Mouse (Mus musculus): ENCODE results near the gene Homer3.

Gene Homer3

DNA sequence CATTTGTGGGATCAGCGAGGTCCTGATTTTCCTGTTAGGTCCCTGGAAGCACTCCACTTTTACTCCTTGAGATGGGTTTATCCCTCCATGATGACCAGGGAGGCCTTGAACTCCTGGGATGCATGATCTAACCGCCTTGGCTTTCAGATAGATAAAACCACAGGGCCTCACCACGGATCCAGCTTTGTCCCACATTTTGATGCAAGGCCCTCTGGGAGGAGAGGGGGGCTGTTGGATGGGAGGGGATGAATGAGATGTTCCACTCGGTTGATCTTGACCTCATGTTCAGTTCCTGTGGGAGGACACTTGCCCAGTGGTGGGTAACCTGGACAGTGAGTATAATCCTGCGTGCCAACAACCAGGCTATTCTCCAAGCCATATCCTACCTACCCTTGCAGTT, 1.8 kb downstream of the Homer3 start:
- no peak for DNase-seq (ENCODE audit: low spot score in 2 of 2)

DNA sequence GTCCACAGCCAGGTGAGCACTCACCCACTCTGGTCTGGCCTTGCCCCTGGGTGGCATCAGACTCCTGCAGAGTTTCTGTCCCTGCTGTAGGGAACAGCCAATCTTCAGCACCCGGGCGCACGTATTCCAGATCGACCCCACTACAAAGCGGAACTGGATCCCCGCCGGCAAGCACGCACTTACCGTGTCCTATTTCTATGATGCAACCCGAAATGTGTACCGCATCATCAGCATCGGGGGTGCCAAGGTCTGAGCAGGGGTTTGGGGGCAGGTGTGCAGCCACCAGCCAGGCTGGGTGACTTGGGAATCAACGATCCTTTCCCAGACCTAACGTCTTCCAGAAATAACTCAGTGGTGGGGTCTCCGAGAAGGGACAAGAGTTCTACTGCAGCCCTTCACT, 2.7 kb downstream of the Homer3 start:
- no peak for DNase-seq (ENCODE audit: low spot score in 2 of 2)

DNA sequence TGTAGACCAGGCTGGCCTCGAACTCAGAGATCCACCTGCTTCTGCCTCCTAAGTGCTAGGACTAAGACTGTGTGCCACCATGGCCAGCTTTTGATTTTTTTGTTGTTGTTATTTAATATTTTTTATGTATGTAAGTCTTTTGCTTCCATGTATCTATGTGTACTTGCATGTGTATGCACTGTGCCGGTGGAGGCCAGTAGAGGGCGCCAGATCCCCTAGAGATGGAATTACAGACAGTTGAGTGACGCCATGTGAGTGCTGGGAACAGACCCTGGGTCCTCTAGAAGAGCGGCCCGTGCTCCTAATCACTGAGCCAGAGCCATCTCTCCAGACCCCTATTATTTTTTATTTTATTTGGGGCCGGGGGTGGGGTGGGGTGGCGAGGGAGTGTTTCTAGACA, 4.1 kb downstream of the Homer3 start:
- no peak for DNase-seq (ENCODE audit: low spot score in 2 of 2)

DNA sequence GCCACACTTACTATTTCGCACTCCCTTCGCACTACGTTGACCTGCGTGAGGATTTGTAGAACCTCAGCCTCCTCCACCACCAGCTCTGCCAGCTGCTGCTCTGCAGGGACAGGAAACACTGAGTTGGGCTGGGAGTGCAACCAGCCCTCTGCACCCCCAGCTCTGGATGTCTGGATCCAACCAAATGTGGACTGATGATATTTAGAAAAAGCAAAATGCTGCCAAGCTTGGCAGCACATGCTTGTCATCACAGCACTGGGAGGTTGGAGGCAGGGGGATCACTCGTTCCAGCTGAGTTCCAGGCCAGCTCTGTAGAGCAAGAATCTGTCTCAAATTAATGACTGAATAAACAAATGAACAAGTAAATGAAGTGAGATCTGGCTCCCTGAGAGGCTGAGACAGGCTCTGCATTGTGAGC, 11.4 kb downstream of the Homer3 start:
- DNase-seq (ENCODE audit: low spot score in 2 of 2) = no peak

DNA sequence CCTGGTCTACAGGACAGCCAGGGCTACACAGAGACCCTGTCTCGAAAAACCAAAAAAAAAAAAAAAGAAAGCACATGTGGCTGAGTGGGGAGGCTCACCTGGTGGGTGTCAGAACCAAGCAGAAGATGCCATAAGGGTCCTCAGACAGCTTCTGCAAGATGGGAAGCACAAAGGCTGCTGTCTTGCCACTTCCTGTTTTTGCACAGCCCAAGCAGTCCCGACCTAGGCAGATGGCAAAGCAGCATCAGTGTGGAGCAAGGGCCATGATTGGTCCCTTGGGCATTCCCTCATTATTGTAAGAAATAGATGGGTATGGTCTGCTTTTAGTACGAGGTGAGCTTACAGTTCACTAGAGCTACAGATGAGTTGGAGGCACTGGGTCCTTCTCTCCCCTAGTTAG, 18.3 kb downstream of the Homer3 start:
- no peak for DNase-seq (ENCODE audit: low spot score in 2 of 2)

DNA sequence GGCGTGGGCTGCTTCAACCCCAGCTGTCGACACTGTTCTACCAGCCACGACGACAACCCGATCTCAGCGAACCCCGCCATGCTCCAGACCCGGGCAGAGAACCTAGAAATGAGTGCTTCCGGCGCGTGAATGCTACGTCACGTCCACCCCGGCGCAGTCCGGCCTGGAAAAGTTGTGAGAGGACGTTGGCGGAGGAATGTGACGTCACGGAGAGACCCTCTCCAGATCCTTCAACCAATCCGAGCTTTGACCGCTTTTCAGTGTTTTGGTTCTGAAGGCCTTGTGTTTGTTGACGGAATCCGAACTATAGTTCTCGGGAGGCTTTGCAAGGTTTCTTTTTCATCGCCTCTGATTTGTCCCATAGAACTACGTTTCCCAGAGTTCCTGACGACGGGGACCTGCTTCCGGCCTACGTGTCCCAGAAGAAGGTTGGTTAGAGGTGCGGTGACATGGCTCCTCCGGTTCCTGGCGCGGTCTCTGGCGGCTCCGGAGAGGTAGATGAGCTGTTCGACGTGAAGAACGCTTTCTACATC, 19.8 kb downstream of the Homer3 start, which contains the start of the genes Ddx49 and Cope:
Gene Ddx49, minus strand, starts transcription at position 132 of the 533 bp plus-strand sequence.
Gene Cope, plus strand, starts transcription at position 161 of the 533 bp plus-strand sequence.
- peak; percentile 88 to 94 for DNase-seq (ENCODE audit: low spot score in 2 of 2)

DNA sequence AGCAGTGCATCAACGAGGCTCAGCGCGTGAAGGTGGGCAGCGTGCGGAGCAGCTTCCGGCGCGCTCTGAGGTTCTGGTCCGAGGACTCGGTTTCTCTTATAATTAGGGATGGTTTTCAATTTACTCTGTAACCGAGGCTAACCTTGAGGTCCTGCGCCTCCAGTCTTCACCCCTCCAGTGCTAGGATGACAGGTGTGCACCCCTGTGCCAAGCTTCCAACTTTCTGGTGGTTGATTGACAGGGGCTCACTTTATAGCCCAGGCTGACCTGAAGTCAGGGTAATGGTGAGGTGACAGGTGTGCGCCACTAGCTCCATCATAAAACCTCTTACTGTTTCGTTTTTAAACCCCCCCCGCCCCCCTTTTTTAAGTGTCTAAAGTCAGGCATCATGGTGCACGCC, 20.3 kb downstream of the Homer3 start:
- no peak for DNase-seq (ENCODE audit: low spot score in 2 of 2)

DNA sequence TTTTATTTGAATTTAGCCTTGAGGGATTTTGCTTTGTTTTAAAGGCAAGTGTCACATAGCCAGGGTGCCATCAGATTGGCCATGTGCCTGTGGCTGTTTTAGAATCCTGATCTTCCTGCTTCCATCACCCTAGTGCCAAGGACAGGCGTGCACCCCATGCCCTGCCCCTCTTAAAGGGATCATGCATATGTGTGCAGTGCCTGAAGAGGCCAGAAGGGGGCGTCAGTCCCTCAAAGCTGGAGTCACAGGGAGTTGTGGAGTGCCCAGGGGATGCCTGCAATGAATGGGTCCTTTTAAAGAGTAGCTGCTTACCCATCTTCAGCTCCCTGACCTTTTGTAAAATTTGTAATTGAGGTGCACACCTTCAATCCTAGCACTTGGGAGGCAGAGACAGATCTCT, 26.7 kb downstream of the Homer3 start:
- no peak for DNase-seq (ENCODE audit: low spot score in 2 of 2)

DNA sequence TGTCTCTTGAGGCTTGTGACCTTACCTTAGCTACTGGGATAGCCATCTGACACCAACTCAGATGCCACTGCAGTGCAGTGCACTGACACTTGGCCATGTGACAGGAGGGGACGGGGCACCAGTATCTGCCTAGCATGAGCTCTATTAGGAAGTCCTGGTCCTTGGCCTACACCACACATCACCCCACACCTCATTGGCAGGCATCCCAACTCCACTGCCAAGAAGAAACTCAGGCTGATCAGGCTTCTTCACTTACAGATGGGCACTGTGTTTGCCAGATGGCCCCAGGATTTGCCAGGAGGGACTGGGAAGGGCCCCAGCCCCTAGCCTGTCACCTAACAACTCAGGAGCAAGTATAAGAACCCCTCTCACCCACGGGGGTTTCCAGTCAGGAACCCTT, 30.8 kb downstream of the Homer3 start:
- no peak for DNase-seq (ENCODE audit: low spot score in 2 of 2)

DNA sequence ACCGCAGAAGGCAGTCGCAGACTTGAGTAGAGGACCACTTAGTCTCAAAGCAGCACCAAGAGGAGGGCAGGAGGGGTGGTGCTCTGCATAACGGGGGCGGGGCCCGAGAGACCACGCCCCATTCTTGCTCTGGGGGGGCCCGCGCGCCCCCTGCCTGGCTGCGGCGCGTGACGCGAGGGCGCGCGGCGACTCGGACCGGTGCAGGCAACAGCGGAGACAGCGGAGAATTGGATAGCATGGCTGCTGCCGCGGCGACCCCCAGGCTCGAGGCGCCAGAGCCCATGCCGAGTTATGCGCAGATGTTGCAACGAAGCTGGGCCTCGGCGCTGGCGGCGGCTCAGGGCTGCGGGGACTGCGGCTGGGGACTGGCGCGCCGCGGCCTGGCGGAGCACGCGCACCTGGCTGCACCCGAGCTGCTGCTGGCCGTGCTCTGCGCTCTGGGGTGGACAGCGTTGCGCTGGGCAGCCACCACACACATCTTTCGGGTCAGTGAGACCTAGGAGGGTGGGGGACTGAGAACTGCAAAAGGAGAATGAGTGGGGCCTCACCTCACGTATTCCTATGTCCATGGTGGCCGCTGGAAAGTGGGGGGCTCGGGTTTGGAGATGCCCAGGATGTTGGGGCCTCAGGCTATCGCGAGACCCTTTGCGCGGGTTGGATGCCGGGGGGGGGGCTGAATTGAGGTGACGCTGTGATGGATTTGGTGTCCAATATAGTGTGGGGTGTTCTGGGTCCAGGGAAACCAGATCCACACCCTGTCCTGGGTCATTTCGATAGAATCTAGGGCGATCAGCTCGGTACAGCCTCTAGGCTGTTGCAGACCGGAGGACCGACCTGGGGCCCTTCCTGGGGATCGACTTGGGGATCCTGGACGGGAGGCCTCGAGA, 33.2 kb downstream of the Homer3 start, which contains the start of gene Cers1:
Gene Cers1, plus strand, starts transcription at position 152 of the 887 bp plus-strand sequence.
- DNase-seq (ENCODE audit: low spot score in 2 of 2) = peak; percentile 68 to 82

DNA sequence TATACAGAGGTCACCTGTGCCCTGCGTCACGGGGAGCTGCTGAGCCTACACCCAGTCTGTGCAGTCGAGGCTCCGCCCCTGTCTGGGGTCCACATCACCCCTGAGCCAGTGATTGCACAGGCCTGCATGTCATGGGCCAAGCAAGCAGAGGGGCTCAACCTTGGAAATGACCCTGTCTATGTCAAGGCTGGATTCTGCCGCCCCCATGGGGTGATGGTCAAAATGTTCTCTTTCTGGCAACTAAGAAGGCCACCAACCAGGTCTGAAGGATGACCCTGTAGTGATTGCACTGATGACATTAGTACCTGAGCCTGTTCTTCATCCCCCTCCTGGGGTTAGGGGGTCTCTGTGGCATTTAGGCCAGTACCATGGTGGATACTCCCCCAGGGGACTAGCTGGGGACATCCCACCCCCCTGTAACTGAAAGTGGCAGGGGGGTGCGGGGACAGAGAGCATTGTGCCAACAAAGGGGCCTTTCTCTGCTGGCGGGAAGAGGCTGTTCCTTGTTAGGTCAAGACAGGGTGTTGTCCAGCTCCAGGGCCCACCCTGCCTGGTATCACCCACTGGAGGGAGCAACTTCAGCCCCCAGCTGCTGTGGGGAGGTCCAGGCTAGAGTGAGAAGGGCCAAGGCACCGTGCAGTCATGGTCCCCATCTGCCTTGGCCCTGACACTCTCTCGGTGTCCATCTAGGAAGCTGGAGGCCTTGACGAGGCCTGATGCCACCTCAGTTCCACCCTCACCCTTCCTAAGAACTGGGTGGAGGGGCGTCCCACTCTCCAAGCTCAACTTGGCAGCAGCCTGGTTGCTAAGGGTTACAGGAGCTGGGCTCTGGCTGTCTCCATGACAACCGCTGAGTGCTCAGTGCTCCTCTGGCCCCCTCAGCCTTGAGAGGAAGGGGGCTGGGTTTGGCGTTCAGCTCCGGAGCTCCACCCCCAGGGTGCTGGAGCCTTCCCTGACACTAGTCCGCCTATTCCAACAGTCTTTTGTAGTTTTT, 34.2 kb downstream of the Homer3 start:
- DNase-seq (ENCODE audit: low spot score in 2 of 2) = peak; percentile 89 to 93

DNA sequence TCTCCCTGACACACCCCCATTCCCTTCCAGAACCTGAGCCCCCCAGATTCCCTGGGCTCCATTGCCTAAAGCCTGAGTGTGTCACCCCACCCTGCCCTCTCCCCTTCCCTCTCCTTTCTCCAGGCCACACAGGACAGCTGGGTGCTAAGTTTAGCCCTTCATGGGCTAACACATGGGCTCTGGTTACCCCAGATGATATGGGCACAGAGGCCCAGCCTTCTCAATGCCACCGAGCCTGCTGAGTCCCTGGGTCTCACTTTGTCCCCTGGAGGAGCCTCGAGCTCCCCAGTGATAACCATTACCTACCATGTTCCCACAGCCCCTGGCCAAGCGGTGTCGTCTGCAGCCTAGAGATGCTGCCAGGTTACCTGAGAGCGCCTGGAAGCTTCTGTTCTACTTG, 35.2 kb downstream of the Homer3 start:
- DNase-seq (ENCODE audit: low spot score in 2 of 2) = no peak

DNA sequence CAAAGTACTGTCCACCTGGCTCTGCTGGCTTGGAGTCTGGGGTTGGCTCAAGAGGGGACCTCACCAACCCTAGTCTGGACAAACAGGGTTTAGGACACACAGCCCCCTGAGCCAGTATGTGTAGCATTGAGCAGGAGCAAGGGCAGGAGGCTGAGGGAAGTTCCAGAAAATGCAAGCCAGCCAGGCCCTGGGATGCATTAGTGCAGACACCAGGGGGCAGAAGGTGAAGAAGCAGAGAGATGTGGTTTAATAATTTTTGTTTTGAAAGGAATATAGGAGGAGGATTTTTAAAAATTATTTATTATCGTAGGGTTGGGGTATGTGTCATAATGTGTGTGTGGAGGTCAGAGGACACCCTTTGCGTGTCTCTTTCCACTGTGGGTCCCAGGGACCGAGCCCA, 41.1 kb downstream of the Homer3 start:
- DNase-seq (ENCODE audit: low spot score in 2 of 2) = no peak

DNA sequence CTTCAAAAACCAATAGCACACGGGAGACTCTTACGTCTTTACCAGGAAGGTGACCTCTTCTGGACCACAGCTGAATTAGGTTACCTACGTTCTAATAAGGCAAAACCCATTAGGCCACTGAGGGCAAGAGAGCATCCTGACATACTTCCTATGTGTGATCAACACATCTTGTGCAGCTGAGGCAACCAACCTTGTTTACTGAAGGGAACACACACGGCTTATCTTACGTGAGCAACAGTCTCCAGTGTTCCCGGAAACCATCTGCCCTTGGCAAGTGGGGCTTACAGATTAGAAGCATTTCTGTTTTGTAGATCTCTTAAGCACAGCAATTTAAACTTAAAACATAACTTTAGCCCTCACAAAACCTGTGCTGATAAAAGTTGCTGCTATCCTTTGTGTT, 44.9 kb downstream of the Homer3 start:
- DNase-seq (ENCODE audit: low spot score in 2 of 2) = no peak

DNA sequence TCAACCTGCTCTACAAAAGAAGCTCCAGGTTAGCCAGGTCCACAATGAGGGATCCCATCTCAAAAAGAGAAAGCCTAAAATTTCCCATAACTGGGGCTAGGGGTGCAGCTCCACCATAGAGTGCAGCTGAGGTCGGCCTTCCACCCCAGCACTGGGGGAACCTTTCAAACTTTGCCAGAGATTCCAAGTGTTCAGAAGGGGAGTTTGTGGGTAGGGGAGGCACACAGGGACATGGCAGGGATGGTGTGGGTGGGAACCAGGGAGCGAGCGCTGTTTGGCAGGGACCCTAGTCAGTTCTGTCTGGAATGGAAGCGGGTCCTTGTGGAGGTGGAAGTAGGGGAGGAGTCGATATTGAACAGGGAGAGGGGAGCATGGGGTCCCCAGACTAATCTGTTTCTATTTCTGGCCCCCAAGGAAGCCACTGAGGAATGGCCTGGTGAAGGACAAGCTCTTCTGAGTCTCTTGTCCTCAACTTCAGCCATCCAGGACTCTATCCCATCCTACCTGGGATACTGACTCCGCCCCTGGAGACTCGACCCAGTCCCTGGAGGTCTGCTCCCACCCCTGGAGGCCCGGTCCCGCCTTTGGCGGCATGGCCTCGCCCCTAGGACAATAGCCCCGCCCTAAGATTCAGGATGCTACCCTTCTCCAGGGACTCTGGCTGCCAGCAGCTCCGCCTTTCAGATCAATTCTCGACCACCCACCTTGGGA, 46.7 kb downstream of the Homer3 start, which contains the start of gene Gdf1:
Gene Gdf1, plus strand, starts transcription at position 694 of the 711 bp plus-strand sequence.
- DNase-seq (ENCODE audit: low spot score in 2 of 2) = no peak

DNA sequence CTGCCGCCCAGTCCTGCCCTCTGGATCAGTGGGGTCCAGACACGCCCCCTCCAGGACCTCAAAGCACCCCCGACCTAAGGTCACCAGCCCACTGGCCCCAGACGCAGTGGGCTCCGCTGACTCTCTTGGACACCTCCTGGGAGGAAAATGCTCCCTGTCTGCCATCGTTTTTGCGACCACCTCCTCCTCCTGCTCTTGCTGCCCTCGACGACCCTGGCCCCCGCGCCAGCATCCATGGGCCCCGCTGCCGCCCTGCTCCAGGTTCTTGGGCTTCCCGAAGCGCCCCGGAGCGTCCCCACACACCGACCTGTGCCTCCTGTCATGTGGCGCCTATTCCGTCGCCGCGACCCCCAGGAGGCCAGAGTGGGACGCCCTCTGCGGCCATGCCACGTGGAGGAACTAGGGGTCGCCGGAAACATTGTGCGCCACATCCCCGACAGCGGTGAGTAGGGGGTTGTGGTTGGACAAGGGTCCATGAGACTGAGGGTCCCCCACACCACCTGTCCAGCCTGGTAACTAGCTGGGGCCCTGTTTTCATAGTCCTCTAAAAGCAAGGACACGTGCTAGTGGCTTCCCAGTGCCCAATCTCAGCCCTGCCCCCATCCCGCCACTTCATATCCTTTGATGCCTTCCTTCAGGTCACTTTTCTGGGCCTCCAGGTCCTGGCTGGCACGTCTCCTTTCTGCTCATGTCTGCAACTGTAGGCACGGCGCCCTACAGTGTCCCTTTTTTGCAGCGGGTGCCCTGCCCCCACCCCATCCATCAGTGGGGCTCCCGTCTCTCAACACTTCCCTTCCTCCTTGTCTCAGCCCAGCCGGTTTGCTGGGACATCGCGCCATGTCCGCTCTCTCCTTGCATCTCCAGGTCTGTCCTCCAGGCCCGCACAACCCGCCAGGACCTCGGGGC, 47.5 kb downstream of the Homer3 start:
- DNase-seq (ENCODE audit: low spot score in 2 of 2) = no peak

DNA sequence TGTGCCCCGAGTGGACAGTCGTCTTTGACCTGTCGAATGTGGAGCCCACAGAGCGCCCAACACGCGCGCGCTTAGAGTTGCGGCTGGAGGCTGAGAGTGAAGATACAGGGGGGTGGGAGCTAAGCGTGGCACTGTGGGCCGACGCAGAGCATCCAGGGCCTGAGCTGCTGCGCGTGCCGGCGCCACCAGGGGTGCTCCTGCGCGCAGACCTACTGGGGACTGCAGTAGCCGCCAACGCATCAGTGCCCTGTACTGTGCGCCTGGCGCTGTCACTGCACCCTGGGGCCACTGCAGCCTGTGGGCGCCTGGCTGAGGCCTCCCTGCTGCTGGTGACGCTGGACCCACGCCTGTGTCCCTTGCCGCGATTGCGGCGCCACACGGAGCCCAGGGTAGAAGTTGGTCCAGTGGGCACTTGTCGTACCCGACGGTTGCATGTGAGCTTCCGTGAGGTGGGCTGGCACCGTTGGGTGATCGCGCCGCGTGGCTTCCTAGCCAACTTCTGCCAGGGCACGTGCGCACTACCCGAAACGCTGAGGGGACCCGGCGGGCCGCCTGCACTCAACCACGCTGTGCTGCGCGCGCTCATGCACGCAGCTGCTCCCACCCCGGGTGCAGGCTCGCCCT, 48.2 kb downstream of the Homer3 start:
- peak; percentile 71 to 72 for DNase-seq (ENCODE audit: low spot score in 2 of 2)

DNA sequence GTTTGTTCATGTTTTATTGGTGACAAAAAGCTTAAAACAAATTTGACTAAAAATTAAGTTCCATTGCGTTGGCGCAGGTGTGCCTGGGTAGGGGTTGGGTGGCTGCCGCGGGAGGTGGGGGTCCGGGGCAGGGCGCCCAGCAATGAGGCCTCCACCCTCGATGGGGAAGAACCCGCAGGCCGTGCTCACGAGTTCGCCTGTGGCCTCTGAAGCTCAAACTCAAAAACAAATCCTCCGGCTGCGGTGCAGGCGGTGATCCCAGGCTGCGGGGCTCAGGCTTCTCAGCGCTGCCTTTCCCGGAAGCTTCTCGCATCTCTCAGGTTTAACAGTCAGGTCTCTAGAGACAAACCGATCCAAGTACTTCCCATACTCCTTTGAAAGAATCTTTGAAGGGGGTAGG, 48.9 kb downstream of the Homer3 start:
- no peak for DNase-seq (ENCODE audit: low spot score in 2 of 2)

DNA sequence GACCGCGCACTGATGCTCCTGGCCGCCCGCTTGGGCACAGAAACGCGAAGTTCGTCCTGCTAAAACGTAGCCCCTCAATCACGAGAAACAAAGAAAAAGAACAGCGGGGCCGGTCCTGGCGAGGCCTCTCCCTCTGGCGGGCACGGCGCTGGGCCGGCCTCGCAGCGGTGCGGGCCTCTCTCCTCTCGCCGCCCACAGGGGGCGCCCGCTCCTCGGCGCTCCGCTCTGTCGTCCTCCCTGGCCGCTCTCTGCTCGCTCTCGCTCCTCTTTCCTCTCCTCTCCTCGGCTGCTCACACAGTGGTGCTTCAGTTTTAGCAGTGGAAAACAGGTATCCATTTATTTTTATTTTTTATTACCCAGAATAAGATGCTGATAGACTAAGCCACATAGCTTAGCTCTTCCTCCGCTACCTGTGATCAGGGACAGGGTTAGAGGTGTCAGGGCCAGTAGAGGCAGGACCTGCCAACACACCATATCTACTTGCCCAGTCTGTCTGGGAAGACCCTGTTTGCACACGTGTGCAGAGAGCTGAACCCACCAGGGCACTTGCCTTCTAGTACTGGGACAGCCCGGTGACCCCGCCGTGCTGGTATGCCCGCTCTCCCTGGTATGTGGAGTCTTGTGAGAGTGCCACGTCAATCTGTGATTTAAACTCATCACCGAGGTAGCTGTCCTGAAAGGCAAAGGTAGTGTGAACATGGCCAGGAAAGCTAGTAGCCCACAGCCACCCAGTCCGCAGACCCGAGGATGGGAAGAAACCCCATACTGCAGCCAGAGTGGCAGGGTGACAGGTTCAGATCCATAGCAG, 49.6 kb downstream of the Homer3 start:
- peak in 1 of 2 experiments; percentile 75 for DNase-seq (ENCODE audit: low spot score in 2 of 2)
